Mouse (Mus musculus): ENCODE measurements at regions not wholly inside any gene's neighbourhood (a gene's known extent, or its start where the extent isn't known, plus 50 kb on each side); places are given as distances from the start of the nearest gene placed in this dataset.
A peak's percentile ranks its signal among the peaks of the same experiment; 100 is the strongest.

DNA sequence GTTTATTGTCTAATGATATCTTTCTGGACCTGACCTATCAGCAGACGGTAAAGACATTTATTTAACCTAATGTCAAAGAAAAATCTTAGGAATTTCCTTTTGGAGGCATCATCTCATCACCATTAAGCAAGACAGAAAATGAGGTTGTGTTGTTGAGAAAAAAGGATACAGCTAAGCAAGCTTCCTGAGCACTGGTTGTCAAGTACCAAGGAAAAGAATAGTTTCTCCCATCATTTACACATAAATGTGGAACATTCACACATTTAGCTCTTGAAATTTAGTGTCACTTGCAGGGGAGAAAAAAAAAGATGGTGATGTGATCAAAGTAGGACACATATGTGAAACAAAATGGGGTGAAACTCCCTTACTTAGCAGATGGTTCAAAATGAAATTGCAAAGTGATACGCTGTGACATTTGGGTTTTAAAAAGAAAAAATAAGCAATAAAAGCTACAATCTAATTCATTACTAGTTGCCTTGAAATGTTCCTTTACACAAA lies 157.7 kb upstream of the 1700009N14Rik start:
- no peak for DNase-seq (ENCODE audit: low spot score)

DNA sequence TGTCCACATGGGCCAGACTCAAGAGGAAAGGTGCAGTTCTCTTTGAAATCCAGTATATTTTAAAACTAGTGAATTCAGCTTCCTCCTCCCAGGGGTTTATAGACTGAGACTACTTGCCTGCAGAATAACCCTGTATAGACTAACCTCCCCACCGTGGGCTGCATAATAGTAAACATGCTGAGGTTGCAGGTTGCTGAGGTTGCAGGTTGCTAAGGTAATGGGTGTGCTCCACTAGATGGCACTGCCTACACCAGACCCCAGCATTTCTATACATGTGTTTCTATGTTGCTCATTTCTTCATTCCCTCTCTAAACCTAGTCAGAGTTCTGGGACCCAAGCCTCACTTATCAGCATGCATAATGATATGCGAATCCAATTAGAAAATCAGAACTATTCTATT lies 140.0 kb upstream of the 1700009N14Rik start:
- no peak for DNase-seq (ENCODE audit: low spot score)

- DNase-seq (ENCODE audit: low spot score): no peak
Measured at GRCm38 (mm10) chr4:39344401-39345138, 105.5 kb upstream of the 1700009N14Rik start.

DNA sequence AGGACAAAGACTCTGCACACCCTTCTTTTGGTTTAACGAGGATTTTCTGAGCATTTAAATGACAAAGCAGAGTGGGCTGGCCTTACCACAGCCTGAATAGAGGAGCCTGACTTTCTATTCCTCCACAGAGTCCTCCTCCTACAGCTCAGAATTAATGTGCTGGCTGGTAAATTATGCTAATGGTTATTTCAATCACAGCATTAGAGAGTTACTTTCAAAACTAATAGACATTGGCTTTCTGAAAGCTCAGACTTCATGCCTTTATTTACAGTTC lies 105.0 kb upstream of the 1700009N14Rik start:
- DNase-seq (ENCODE audit: low spot score): no peak

GRCm38 (mm10) chr4:39368159-39368558 lies 81.9 kb upstream of the 1700009N14Rik start:
- no peak for DNase-seq (ENCODE audit: low spot score)

DNA sequence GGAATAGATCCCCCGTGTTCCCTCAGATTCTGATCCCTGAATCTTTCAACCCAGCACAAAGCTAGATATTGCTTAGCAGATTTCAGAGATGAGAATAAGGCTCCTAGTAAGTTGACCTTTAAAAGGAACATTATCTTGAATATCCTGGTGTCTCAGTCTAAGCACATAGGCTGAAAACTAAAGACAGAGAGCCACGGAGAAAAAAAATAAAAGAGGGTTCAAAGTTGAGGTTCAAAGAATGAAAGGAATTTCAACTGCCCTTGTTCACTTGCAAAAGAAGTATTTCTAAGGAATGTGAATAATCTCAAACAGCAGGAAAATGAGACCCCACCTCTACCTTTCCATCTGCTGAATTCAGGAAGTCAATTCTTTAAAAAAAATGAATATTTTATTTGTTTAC lies 69.3 kb upstream of the 1700009N14Rik start:
- DNase-seq (ENCODE audit: low spot score): no peak

- peak; percentile 2 for DNase-seq (ENCODE audit: low spot score)
Measured at GRCm38 (mm10) chr4:39398226-39398625, 51.9 kb upstream of the 1700009N14Rik start.

Measured in left cerebral cortex, adult 11 months (tissue).